Mouse (Mus musculus) lung, postnatal 14 days (tissue): Measurements from ENCODE around the gene Gm3317.
"Not testable (repeated sequence)": the region's sequence is repeated elsewhere in the genome, so short reads cannot be mapped to it uniquely, and the experiment has no call there.

Experiments used
- DNase-seq: peaks from one replicate; pipeline ENCODE4 v3.0.0; 2021

Gene Gm3317

DNA sequence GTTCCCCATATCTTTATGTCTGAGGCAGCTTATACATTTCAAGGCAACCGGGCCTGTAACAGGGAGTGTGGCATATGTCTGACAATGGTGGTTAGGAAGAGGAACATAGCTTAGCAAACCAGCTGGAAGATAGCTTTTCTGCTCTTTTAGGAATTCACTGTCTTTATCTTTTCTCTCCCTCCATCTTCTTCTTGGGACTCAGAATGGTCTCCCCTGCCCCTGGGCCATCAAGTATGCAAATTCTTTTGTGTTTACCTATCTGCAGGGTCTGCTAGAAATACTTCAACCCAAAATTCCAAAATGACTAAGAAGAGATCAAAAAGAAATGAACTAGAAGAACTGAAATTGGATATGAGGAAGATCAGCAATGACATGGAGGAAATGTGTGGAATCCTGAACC is at the start of gene Gm3317:
Gene Gm3317, plus strand, starts transcription at position 301 of the 400 bp plus-strand sequence.
- DNase-seq: not testable (repeated sequence)

- DNase-seq: not testable (repeated sequence)
Observed at GRCm38 (mm10) chr14:5131219-5131618, 33.1 kb upstream of the Gm3317 start, which contains the start of gene Gm8279. Gm8279 (plus strand) TSS chr14:5131519.

DNA sequence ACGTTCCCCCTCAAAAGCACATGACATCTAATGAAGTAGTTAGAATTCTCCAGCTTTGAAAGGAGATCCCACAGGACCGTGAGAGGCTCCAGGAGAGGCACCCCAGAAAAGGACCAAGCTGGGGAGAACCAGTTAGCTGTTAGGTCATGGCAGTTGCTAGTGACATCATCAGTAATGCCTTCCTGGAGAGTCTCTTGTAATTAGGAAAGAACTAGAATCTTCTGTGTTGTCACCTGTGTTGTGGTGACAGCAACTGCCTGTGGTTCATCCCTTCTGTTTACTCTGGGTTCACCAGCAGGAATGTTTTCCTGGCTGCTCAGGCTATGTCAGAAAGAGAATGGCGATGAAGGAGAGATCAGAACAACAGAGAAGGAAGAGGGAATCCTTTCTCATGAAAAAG is 21.2 kb downstream of the Gm3317 start, which contains the start of gene Gm8271:
Gene Gm8271, plus strand, starts transcription at position 301 of the 400 bp plus-strand sequence.
- DNase-seq: not testable (repeated sequence)
